10 mouse cellular contexts compared by ENCODE assay signal in the genomic region with DNA sequence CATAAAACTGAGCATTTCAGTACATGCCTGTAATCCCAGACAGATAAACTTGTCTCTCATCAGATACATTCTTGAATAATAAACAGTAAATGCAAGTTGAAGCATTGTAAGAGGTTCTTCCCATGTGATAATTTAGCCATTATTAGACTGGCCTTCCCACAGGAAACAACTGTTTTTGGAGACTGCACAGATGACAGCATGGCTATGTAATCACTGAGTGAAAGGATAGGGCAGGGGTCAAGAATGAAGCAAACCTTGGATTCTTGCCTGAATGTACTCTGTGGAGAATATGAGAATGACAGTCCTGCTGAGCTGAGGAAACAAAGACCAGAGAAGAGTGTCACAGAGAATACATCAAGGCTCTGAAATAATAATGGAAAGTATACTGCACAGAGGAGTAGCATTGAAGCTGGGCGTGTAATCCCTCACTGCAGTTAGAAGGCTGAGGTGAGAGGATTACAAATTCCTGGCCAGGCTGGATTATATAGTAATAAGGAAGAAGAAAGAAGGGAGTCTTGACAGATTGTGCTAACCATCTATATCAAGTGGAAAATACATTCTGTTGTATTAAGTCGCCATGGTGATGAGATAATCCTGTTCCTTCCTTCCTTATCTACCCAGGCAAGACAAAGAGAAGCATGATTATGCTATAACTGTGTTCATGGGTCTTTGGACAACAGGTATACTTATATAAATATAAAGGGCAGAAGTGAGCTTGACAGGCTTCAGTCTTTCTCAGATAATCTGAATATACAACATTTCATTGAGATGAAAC.
A peak's percentile ranks its signal among the peaks of the same experiment; 100 is the strongest.
DNase-seq lines count a peak whose midpoint lies in the region; ATAC-seq and TF ChIP-seq lines count a peak whose summit lies in the region.
"Had no signal": no experiment of that assay in that cellular context is flagged by ENCODE, and none has a peak within 500 bp of the region (broad histone marks: within the 10 kb centered on the region; RNA-seq: fewer than 3 reads in every experiment).

No protein-coding gene starts in this region.

- no peak overlapping the region for H3K27ac ChIP-seq in liver, embryonic 16.5 days (ENCODE audit: low read length)
- H3K27ac ChIP-seq in liver, embryonic 12.5 days, result no peak overlapping the region
- H3K27ac ChIP-seq in heart, postnatal 0 days (ENCODE audit: low read depth), result peak overlapping the region; percentile 68
- H3K27ac ChIP-seq: embryonic facial prominence, embryonic 15.5 days had no signal

- peak; percentile 39; the same call in 1 of the 2 replicates for TF ChIP-seq EP300 in heart, postnatal 0 days (IDR thresholded peaks at IDR 0.05; ENCODE audit: low read depth)

- H3K4me3 ChIP-seq in liver, embryonic 16.5 days (ENCODE audit: low read depth, low read length), result no peak overlapping the region
- H3K4me3 ChIP-seq in liver, embryonic 12.5 days, result no peak overlapping the region
- H3K4me3 ChIP-seq in heart, postnatal 0 days (ENCODE audit: low read depth, low read length), result no peak overlapping the region
- H3K4me3 ChIP-seq: embryonic facial prominence, embryonic 15.5 days; megakaryocyte, embryonic 14.5 days had no signal

- H3K4me1 ChIP-seq in liver, embryonic 16.5 days (ENCODE audit: control insufficient read depth, low read depth, low read length), result no peaks in the 10 kb centered on the region
- H3K4me1 ChIP-seq in liver, embryonic 12.5 days, result no peaks in the 10 kb centered on the region
- H3K4me1 ChIP-seq in heart, postnatal 0 days (ENCODE audit: control insufficient read depth, insufficient read depth), result peaks cover 7% of the 10 kb centered on the region
- H3K4me1 ChIP-seq: embryonic facial prominence, embryonic 15.5 days had no signal

- H3K9me3 ChIP-seq in liver, embryonic 16.5 days (replicated peaks; ENCODE audit: control insufficient read depth, low read length), result no peaks in the 10 kb centered on the region
- no peaks in the 10 kb centered on the region for H3K9me3 ChIP-seq in liver, embryonic 12.5 days (replicated peaks)
- H3K9me3 ChIP-seq in heart, postnatal 0 days (replicated peaks; ENCODE audit: control insufficient read depth, low read length), result peaks cover 8% of the 10 kb centered on the region
- H3K9me3 ChIP-seq: embryonic facial prominence, embryonic 15.5 days had no signal

- 46% methylated on average over 2 of the region's 2 CpGs for WGBS in liver, embryonic 16.5 days (ENCODE audit: insufficient replicate concordance)
- WGBS in liver, embryonic 12.5 days (ENCODE audit: insufficient replicate concordance), result 69% methylated on average over 2 of the region's 2 CpGs
- 47% methylated on average over 2 of the region's 2 CpGs for WGBS in heart, postnatal 0 days

- peak; percentile 48; the same call in 1 of the 2 replicates for ATAC-seq in liver, embryonic 16.5 days (ENCODE audit: low read depth)
- ATAC-seq in liver, embryonic 12.5 days, result no peak
- ATAC-seq in common myeloid progenitor, adult 5-6 weeks (replicated peaks; ENCODE audit: low read depth, poor library complexity, severe bottlenecking), result 0 out of 2 replicates have a peak, but pooled peaks have one; percentile 25
- peak; percentile 91 for ATAC-seq in heart, postnatal 0 days (ENCODE audit: insufficient read depth, low read depth)
- ATAC-seq in megakaryocyte progenitor cell, adult 5-6 weeks (replicated peaks; ENCODE audit: poor library complexity), result 0 out of 2 replicates have a peak, but pooled peaks have one; percentile 9

- H3K36me3 ChIP-seq in liver, embryonic 16.5 days (ENCODE audit: control insufficient read depth, insufficient read depth), result no peaks in the 10 kb centered on the region
- no peaks in the 10 kb centered on the region for H3K36me3 ChIP-seq in liver, embryonic 12.5 days
- no peaks in the 10 kb centered on the region for H3K36me3 ChIP-seq in heart, postnatal 0 days (replicated peaks; ENCODE audit: control insufficient read depth, insufficient read depth, low read length)
- H3K36me3 ChIP-seq: embryonic facial prominence, embryonic 15.5 days had no signal

- TF ChIP-seq CTCF in heart, postnatal 0 days (IDR thresholded peaks at IDR 0.05; ENCODE audit: low read depth), result no peak

- H3K4me2 ChIP-seq in liver, embryonic 16.5 days (ENCODE audit: low read depth, low read length), result no peak overlapping the region
- no peak overlapping the region for H3K4me2 ChIP-seq in liver, embryonic 12.5 days
- no peak overlapping the region for H3K4me2 ChIP-seq in heart, postnatal 0 days (ENCODE audit: low read depth, low read length)
- H3K4me2 ChIP-seq: embryonic facial prominence, embryonic 15.5 days had no signal

- DNase-seq in heart, postnatal 0 days (ENCODE audit: low spot score), result peak; percentile 75
- no peak for DNase-seq in cerebellum, postnatal 10 days
- no peak for DNase-seq in right cerebral cortex, postnatal 25 days
- DNase-seq: right cerebral cortex, postnatal 4 days had no signal

- H3K9ac ChIP-seq in liver, embryonic 16.5 days (ENCODE audit: low read depth, low read length), result no peak overlapping the region
- H3K9ac ChIP-seq in liver, embryonic 12.5 days, result no peak overlapping the region
- no peak overlapping the region for H3K9ac ChIP-seq in heart, postnatal 0 days (replicated peaks; ENCODE audit: low read depth, low read length)
- H3K9ac ChIP-seq: embryonic facial prominence, embryonic 15.5 days had no signal

- H3K27me3 ChIP-seq in liver, embryonic 16.5 days (ENCODE audit: control insufficient read depth, insufficient read depth, low read depth, low read length), result no peaks in the 10 kb centered on the region
- H3K27me3 ChIP-seq in liver, embryonic 12.5 days (replicated peaks), result no peaks in the 10 kb centered on the region
- no peaks in the 10 kb centered on the region for H3K27me3 ChIP-seq in heart, postnatal 0 days (ENCODE audit: control insufficient read depth, insufficient read depth, low read length)
- H3K27me3 ChIP-seq: embryonic facial prominence, embryonic 15.5 days; megakaryocyte, embryonic 14.5 days had no signal
